Mouse (Mus musculus) layer of hippocampus, adult 18-20 months (tissue): ENCODE results near the gene Cemip2. TPM values are rescaled to one million over a fixed set of nuclear protein-coding genes. Genes with fewer than 3 reads are reported as not detected.
"Not testable (repeated sequence)": the region's sequence is repeated elsewhere in the genome, so short reads cannot be mapped to it uniquely, and the experiment has no call there.

Experiments used
- DNase-seq, 2 experiments: peaks; one replicate each; pipeline ENCODE4 v3.0.0; 2022; ENCODE audit warnings: low spot score in 2 of 2
- total RNA-seq, 2 experiments: library from RNA; stranded (reverse); gene quantifications; 2 replicates each; pipeline ENCODE4 v1.2.3; 2021

Gene Cemip2
- total RNA-seq, 2 experiments from 2014 or later, result 10.3 to 11.0 TPM

GRCm38 (mm10) chr19:21862991-21863931, 85.1 kb downstream of the Cemip2 start:
- no peak for DNase-seq

GRCm38 (mm10) chr19:21865242-21866055, 87.3 kb downstream of the Cemip2 start:
- DNase-seq, result no peak

DNA sequence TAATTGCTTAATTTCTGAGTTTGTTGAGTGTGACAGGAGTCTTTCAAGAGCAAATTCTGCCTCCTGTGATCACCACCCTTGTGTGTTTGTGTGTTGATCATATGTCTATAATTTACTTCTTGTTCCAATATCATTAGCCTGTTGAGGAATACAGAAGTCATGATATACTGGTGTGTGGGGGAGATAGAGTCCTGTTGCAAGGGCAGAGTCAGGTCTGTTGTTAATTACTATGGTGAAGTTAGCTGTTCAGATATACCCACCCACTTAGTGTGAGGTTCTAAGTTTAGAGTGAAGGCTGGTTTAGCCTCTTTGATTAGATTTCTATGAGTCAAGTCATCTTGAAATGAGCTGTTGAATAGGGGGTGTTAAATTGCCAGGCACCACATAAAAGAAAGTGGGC, 88.0 kb downstream of the Cemip2 start:
- no peak for DNase-seq

- not testable (repeated sequence) for DNase-seq
These were observed 88.6 kb downstream of the Cemip2 start for GRCm38 (mm10) chr19:21866756-21867155.

GRCm38 (mm10) chr19:21868471-21868870, 90.3 kb downstream of the Cemip2 start:
- peak in 1 of 2 experiments; percentile 42 for DNase-seq

DNA sequence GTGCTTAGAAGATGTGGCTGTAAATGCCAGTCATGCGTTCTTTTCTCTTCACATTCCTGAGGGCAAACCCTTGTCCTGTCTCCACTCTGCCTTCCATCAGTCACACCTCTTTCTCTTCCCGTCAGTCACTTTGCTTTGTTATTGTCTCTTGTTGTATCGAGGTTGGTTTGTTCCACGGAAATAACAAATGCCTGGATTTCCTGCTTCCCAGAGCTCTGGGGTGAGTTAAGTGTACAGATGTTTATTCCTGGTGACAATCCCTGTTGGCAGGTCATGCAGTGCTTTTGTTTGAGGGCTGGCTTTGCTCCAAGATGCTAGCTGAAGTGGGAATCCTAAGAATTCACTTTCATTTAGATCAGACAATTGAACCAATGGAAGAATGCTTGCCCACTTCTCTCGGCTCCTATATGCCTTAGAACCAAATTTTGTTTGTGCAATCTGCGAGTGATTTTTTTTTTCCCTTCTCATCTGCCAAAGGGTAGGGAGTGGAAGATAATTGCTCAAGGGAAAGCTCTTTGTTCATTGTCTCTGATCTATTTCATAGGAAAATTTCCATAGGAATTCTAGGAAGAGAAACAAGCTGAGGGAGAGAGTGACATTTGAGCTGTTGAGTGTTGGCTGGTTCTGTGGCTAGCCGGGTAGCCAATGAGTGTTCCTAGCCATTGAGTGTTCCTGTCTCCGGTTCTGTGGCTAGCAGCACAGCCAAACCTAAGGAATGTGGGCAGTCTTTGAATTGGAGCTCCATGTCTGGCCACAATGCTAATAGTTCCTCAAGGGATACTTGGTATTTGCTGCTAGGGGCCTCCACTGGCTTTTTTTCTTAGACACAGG, 104.2 kb downstream of the Cemip2 start:
- no peak for DNase-seq

GRCm38 (mm10) chr19:21883053-21883452, 104.9 kb downstream of the Cemip2 start:
- DNase-seq, result no peak

DNA sequence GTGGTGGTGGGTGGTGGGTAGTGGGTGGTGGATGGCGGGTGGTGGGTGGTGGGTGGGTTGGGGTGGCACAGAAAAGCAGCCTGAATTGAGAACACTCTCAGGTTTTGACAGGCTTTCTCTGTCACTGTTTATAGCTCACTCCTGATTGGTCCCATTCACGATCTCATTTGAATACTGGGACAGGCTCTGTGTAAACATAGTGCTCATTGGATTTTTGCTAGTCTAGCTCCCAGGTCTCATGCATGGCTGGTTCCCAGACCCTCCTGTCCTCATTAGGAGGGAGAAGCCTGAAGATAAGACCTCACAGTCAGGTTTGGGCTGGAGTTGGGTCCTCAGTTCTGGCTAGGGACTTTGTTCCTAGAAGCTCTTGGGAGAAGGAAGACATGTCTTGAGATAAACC, 105.8 kb downstream of the Cemip2 start:
- DNase-seq, result no peak

DNA sequence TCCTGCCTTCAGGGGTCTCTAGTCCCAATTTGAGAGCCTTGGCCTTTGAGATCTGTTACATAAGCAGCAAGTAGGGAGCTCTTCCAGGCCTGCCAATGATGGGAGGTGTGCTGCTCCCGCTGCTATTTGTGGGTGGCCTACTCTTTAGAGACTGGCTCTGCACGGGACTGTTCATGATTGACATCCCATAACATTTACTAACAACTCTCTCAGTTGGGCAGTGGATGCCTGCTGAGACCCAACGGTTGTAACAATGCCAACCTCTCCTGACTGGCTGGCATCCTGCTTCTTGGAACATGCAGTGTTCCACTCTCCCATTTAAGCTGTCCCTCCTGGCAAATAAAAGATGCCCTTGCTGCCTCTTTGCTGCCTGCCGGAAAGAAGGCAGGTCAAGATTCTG, 106.2 kb downstream of the Cemip2 start:
- no peak for DNase-seq

DNA sequence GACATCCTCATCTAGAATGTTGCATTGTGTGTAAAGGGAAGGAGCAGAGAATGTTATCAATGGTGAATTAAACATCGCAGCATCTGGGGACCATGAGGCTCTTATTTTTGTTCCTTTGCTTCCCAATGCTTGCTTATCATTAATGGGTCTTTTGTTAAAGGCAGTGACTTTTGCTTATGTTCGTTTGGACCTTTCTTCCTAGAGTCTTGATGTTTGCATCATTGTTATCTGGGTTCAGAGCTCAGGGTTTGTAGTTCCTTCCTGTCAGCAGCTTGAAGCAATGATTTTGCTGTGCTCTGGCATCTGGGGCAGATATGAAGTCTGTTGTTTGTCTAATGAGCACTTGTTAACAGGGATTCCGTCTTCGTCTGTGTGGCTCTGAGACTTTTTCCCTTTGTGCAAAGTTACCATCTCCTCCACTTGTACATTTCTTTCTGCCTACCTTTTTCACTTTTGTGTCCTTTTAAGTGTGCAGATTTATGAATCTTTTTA, 108.1 kb downstream of the Cemip2 start:
- DNase-seq, result no peak

- no peak for DNase-seq
These were observed 112.6 kb downstream of the Cemip2 start for GRCm38 (mm10) chr19:21890699-21891098.

DNA sequence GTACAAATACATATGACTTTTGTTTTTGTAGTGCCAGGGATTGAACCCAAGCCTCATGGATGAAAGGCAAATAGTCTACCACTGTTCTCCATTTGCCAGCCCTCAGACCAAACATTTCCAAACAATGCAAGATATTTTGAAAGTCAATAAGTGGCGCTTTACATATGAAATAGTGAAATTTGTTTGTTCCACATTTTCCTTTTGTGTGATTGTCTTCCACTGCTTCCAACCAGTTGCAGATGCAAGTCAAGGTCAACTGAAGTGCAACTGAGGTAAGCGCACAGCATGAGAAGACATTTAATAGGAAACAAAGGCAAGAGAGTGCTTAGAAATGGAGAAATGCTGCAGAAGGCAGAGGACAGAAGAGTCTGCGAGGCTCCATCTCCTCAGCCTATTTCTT, 116.7 kb downstream of the Cemip2 start:
- DNase-seq, result no peak

DNA sequence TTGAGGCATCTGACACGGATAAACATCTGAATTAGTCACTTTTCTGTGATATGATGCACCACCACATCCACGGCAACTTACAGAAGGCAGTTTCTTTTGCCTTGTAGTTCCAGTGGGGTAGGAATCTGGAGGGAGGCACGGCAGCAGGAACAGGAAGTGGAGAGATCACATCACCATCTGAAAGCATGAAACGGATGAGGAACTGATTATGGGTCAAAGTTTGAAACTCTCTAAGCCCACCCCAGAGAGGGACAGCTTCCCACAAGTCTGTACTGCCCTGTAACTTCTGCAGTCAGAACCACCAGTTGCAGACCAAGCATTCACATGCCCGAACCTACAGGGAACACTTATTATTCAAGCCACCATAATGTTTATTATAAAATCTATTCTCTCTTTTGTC, 117.4 kb downstream of the Cemip2 start:
- no peak for DNase-seq

GRCm38 (mm10) chr19:21897122-21897827, 119.1 kb downstream of the Cemip2 start:
- DNase-seq, result no peak

DNA sequence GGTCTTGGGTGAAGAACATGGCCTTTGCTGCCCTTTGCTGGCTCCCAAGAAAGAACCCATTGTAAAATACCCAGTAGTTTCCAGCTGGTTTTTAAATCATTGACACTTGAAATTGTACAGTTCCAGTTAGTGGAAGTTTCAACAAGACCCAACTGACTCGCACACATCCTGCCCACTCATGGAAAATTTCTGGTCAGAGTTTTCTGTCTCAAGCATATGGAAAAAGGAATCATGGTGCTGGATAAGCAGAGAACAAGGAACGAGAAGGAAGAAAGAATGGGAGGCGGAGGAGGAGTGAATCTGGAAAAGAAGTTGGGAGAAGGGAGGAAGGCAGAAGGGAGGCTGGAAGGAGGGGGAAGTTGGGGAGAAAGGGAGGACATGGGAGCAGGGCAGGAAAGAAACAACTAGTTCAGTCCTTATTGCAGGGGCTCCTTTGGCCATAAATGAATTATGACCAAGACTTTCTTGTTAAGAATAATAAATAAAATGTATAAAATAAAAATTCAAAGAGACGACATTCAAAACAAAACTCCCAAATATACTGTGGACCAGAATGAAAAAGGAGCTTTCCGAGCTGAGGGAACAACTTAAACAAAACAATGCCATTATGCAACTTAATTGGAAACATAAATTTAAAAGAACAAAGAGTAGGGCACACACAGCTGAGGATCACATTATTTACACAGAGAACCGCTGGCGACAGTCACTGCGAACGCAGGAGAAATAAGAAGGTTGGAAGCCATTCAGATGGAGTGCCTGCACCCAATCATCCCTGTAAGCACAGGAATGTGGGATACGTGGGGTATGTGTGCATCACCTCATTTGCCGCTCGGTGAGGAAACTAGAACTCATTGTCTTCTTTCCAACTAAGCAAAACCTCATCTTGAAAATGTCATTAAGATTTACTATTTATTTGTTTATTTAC, 120.1 kb downstream of the Cemip2 start:
- no peak for DNase-seq
